Mouse (Mus musculus) limb, embryonic 10.5 days (tissue): ENCODE measurements around the gene Ccdc124. TPM values are rescaled to one million over a fixed set of nuclear protein-coding genes. Genes with fewer than 3 reads are reported as not detected.

Source experiments
- DNase-seq: peaks from one replicate; pipeline ENCODE4 v3.0.0-alpha.2; 2017; ENCODE audit warnings: low spot score
- H3K27ac ChIP-seq: fragments of 300-500 bp; sonication (generic); 2 replicates; pipeline ENCODE4 v1.5.1; 2016; ENCODE audit warnings: mild to moderate bottlenecking
- H3K27me3 ChIP-seq: fragments of 300-500 bp; sonication (generic); 2 replicates; pipeline ENCODE4 v1.6.1; 2016; ENCODE audit warnings: low read depth, mild to moderate bottlenecking; ENCODE audit not compliant: poor library complexity, severe bottlenecking
- H3K36me3 ChIP-seq: fragments of 300-500 bp; sonication (generic); 2 replicates; pipeline ENCODE4 v1.6.1; 2016; ENCODE audit warnings: mild to moderate bottlenecking, moderate library complexity
- H3K4me1 ChIP-seq: fragments of 300-500 bp; sonication (generic); 2 replicates; pipeline ENCODE4 v1.6.1; 2016
- H3K4me3 ChIP-seq: fragments of 300-500 bp; sonication (generic); 2 replicates; pipeline ENCODE4 v1.5.1; 2016; ENCODE audit warnings: mild to moderate bottlenecking, moderate library complexity
- H3K9me3 ChIP-seq: fragments of 300-500 bp; sonication (generic); replicated peaks from 2 replicates; pipeline ENCODE4 v1.6.1; 2016; ENCODE audit warnings: mild to moderate bottlenecking
- WGBS: fragments of 180-500 bp; shearing (Covaris S2); methylation state at CpG from one replicate; pipeline ENCODE4 v1.1.7; 2016; 5-methylcytosine and 5-hydroxymethylcytosine counted together
- polyA plus RNA-seq: library from polyadenylated mRNA; unstranded; fragments of >200 nt; fragmentation: Nextera tagmentation; extraction: Ambion mirVana; gene quantifications from 2 replicates; pipeline ENCODE4 v1.2.1, GENCODE M21; 2016

Ccdc124 gene
- polyA plus RNA-seq, 1 experiment from 2014 or later = 174 TPM

DNA sequence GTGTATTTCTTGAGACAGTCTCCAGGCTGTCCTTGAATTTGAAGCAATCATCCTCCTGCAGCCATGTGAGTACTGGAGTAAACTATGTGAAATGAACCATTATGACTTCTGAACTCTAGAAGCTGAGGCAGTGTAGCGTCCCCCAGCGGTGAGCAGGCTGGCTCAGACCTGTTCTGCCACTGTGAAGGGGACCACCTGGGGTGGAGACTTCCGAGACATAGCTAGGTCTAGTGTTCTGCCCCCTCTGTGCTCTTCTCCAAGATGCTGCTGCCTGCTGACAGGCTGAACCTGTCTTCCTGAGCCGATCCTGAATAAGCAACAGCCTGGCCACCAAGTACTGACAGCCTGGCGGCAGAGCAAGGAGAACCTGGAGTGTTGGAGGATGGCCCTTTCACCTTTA, 28.6 kb downstream of the Ccdc124 start:
- H3K36me3 ChIP-seq = no peaks in the 10 kb centered on the region
- 44% methylated on average over 5 of the region's 5 CpGs for WGBS
- no peak overlapping the region for H3K27ac ChIP-seq
- DNase-seq = no peak
- H3K4me1 ChIP-seq = peaks cover 31% of the 10 kb centered on the region
- no peak overlapping the region for H3K4me3 ChIP-seq
- H3K9me3 ChIP-seq = no peaks in the 10 kb centered on the region
- H3K27me3 ChIP-seq = peaks cover 42% of the 10 kb centered on the region

GRCm38 (mm10) chr8:70844523-70844922, 29.2 kb downstream of the Ccdc124 start:
- Histone ChIP-seq H3K36me3 (no peaks in the 10 kb centered on the region), H3K4me3 (no peak overlapping the region; the same call in 1 of the 2 replicates), H3K9me3 (no peaks in the 10 kb centered on the region), H3K27ac (peak overlapping the region; percentile 27; the same call in 1 of the 2 replicates), H3K4me1 (peaks cover 34% of the 10 kb centered on the region), H3K27me3 (peaks cover 42% of the 10 kb centered on the region)
- 2% methylated on average over 6 of the region's 6 CpGs for WGBS
- peak; percentile 99 for DNase-seq

DNA sequence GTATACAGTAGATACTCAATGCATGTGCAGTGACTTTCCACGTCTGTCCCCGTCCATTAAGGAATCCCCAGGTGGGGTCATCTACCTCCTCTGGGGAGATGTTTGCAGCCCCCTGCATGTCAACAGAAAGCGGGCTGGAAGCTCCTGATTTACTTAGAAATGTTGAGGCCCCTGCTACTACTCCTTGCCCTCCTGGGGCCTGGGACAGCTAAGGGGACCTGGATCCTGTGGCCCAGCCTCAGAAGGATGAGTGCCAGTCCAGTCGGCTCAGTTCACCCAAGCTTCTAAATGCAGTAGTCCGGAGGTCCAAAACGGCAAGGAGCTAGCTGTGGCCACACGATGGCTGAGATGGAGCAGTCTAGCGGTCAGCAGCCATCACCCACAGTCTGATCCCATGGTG, 29.8 kb downstream of the Ccdc124 start:
- peaks cover 36% of the 10 kb centered on the region for H3K4me1 ChIP-seq
- H3K36me3 ChIP-seq = no peaks in the 10 kb centered on the region
- peaks cover 42% of the 10 kb centered on the region for H3K27me3 ChIP-seq
- WGBS = 88% methylated on average over 8 of the region's 8 CpGs
- peak overlapping the region; percentile 27; the same call in 1 of the 2 replicates for H3K27ac ChIP-seq
- DNase-seq = no peak
- no peak overlapping the region for H3K4me3 ChIP-seq
- no peaks in the 10 kb centered on the region for H3K9me3 ChIP-seq

DNA sequence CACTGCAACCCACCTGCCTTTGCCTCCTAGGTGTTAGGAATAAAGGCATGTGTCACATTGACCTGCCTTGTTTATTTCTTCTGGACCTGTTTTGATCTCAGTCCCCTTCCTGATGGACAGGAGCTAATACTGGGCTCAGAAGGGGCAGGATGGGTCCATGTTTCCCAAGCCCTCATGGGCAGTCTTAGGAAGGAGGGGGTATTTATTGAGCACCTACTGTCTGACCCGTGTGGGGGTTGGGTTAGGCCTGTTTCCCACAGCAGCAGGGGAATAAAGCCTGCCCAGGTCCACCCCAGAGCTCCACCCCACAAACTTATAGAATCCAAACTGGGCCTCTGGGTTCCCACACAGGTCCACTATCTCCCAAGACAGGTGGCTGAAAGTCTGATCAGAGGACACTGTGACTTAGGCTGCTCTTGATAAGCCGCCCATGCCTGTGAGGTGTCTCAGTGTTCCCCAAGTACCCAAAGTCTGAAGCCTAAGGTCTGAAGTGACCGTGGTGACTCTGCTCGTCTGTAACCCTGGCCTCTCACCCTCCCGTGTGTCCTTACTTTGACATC, 30.4 kb downstream of the Ccdc124 start:
- peaks cover 36% of the 10 kb centered on the region for H3K27me3 ChIP-seq
- H3K4me3 ChIP-seq = no peak overlapping the region
- no peaks in the 10 kb centered on the region for H3K36me3 ChIP-seq
- no peak for DNase-seq
- peaks cover 43% of the 10 kb centered on the region for H3K4me1 ChIP-seq
- H3K9me3 ChIP-seq = no peaks in the 10 kb centered on the region
- WGBS = 89% methylated on average over 5 of the region's 5 CpGs
- H3K27ac ChIP-seq = no peak overlapping the region

GRCm38 (mm10) chr8:70842484-70842883, 31.3 kb downstream of the Ccdc124 start:
- no peaks in the 10 kb centered on the region for H3K36me3 ChIP-seq
- H3K27me3 ChIP-seq = peaks cover 28% of the 10 kb centered on the region
- DNase-seq = no peak
- H3K4me3 ChIP-seq = no peak overlapping the region
- no peaks in the 10 kb centered on the region for H3K9me3 ChIP-seq
- H3K4me1 ChIP-seq = peaks cover 39% of the 10 kb centered on the region
- no peak overlapping the region for H3K27ac ChIP-seq
- 73% methylated on average over 25 of the region's 25 CpGs for WGBS

- Histone ChIP-seq H3K27me3 (peaks cover 20% of the 10 kb centered on the region), H3K27ac (peak overlapping the region; percentile 90; the same call in 1 of the 2 replicates), H3K4me3 (peak overlapping the region; percentile 18; the same call in 1 of the 2 replicates), H3K36me3 (peaks cover 6% of the 10 kb centered on the region), H3K9me3 (no peaks in the 10 kb centered on the region), H3K4me1 (peaks cover 39% of the 10 kb centered on the region)
- DNase-seq = peak; percentile 97
- WGBS = 43% methylated on average over 22 of the region's 22 CpGs
These were observed 32.3 kb downstream of the Ccdc124 start for GRCm38 (mm10) chr8:70841147-70842072.

GRCm38 (mm10) chr8:70840590-70840989, 33.1 kb downstream of the Ccdc124 start:
- 61% methylated on average over 10 of the region's 10 CpGs for WGBS
- Histone ChIP-seq H3K4me1 (peaks cover 39% of the 10 kb centered on the region), H3K27ac (peak overlapping the region; percentile 90; the same call in 1 of the 2 replicates), H3K9me3 (no peaks in the 10 kb centered on the region), H3K36me3 (peaks cover 10% of the 10 kb centered on the region), H3K4me3 (peak overlapping the region; percentile 18; the same call in 1 of the 2 replicates), H3K27me3 (peaks cover 17% of the 10 kb centered on the region; the same call in 1 of the 2 replicates)
- DNase-seq = no peak

- peak; percentile 96 for DNase-seq
- Histone ChIP-seq H3K9me3 (no peaks in the 10 kb centered on the region), H3K4me3 (peak within 1 kb of the TSS; percentile 68), H3K4me1 (peaks cover 39% of the 10 kb centered on the region), H3K27me3 (peaks cover 17% of the 10 kb centered on the region; the same call in 1 of the 2 replicates), H3K36me3 (peaks cover 13% of the 10 kb centered on the region), H3K27ac (peak within 1 kb of the TSS; percentile 90)
- WGBS = 3% methylated on average over 55 of the region's 55 CpGs
These were observed 34.1 kb downstream of the Ccdc124 start, which contains the start of gene Arrdc2 for GRCm38 (mm10) chr8:70839408-70840351. Gene Arrdc2 (minus strand): TSS chr8:70839720.

- peak overlapping the region; percentile 68 for H3K4me3 ChIP-seq
- H3K9me3 ChIP-seq = no peaks in the 10 kb centered on the region
- peaks cover 38% of the 10 kb centered on the region for H3K4me1 ChIP-seq
- peak; percentile 64 for DNase-seq
- H3K36me3 ChIP-seq = peaks cover 13% of the 10 kb centered on the region
- peaks cover 17% of the 10 kb centered on the region; the same call in 1 of the 2 replicates for H3K27me3 ChIP-seq
- H3K27ac ChIP-seq = peak overlapping the region; percentile 90
- 4% methylated on average over 66 of the region's 66 CpGs for WGBS
These were observed 34.9 kb downstream of the Ccdc124 start for GRCm38 (mm10) chr8:70838654-70839407.

DNA sequence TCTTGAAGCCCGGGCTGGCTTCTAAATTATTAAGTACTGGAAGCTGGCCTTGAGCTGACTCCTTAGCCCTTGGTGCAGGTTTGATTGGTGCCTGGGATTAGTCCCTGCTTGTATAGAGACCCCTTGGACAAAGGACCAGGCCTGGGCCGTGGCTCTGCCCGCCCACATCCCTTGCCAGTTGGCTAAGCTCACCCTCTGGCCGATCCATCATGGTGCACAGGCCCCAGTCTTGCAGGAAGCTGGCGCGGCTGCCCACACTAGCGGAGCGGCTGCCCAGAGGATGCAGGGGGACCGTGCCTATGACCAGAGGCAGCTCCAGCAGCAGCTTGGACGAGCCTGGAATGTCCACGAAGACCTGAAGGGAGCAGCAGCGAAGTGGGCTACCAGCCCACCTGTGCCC, 37.1 kb downstream of the Ccdc124 start:
- H3K9me3 ChIP-seq = no peaks in the 10 kb centered on the region
- no peak overlapping the region; the same call in 1 of the 2 replicates for H3K27ac ChIP-seq
- no peak overlapping the region for H3K4me3 ChIP-seq
- 92% methylated on average over 12 of the region's 12 CpGs for WGBS
- 0 out of 2 replicates have a peak, but pooled peaks cover 2% of the 10 kb centered on the region for H3K27me3 ChIP-seq
- DNase-seq = no peak
- peaks cover 13% of the 10 kb centered on the region for H3K36me3 ChIP-seq
- H3K4me1 ChIP-seq = peaks cover 58% of the 10 kb centered on the region

DNA sequence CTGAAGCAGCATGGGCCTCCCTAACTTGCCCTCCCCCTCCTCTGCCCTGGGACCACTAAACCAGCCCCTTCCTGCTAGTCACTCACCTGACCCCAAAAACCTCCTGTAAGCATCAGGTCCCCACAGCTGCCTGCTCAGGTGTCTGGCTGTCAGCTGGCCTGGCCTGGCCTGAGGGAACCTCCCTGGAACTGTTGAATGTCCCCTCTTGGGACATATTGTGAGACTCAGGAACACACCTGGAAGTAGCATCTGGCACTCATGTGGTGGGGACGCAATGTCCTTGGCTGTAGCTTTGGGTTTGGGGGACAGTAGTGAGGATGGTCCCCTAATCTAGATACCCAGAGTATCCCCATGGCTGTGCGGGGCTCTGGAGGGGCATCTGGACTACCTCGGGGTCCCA, 39.7 kb downstream of the Ccdc124 start:
- Histone ChIP-seq H3K4me3 (no peak overlapping the region), H3K36me3 (peaks cover 13% of the 10 kb centered on the region), H3K27me3 (no peaks in the 10 kb centered on the region), H3K4me1 (peaks cover 49% of the 10 kb centered on the region), H3K27ac (0 out of 2 replicates have a peak overlapping the region, but pooled peaks have one; percentile 6), H3K9me3 (no peaks in the 10 kb centered on the region)
- no peak for DNase-seq
- 92% methylated on average over 3 of the region's 3 CpGs for WGBS
